Mouse (Mus musculus) midbrain, embryonic 15.5 days (tissue): ENCODE measurements at regions not wholly inside any gene's neighbourhood (a gene's known extent, or its start where the extent isn't known, plus 50 kb on each side); places are given as distances from the start of the nearest gene placed in this dataset.

Experiments
- ATAC-seq: fragments of 200-750 bp; cut with Nextera tagmentation; replicated peaks from 2 replicates; pipeline ENCODE4 v1.8.0; 2017; ENCODE audit warnings: moderate TSS enrichment
- H3K27ac ChIP-seq: fragments of 300-500 bp; sonication (generic); 2 replicates; pipeline ENCODE4 v1.5.1; 2015; ENCODE audit warnings: mild to moderate bottlenecking, inconsistent platforms
- H3K27me3 ChIP-seq: fragments of 300-500 bp; sonication (generic); replicated peaks from 2 replicates; pipeline ENCODE4 v1.6.1; 2015; ENCODE audit warnings: inconsistent platforms
- H3K36me3 ChIP-seq: fragments of 300-500 bp; sonication (generic); replicated peaks from 2 replicates; pipeline ENCODE4 v1.6.1; 2015; ENCODE audit warnings: inconsistent platforms
- H3K4me1 ChIP-seq: fragments of 300-500 bp; sonication (generic); 2 replicates; pipeline ENCODE4 v1.6.1; 2015; ENCODE audit warnings: inconsistent platforms
- H3K4me2 ChIP-seq: fragments of 300-500 bp; sonication (generic); 2 replicates; pipeline ENCODE4 v1.6.1; 2015; ENCODE audit warnings: inconsistent platforms, mild to moderate bottlenecking, moderate library complexity
- H3K4me3 ChIP-seq: fragments of 300-500 bp; sonication (generic); 2 replicates; pipeline ENCODE4 v1.5.1; 2015; ENCODE audit warnings: mild to moderate bottlenecking, inconsistent platforms
- H3K9ac ChIP-seq: fragments of 300-500 bp; sonication (generic); 2 replicates; pipeline ENCODE4 v1.6.1; 2015; ENCODE audit warnings: mild to moderate bottlenecking, inconsistent platforms
- H3K9me3 ChIP-seq: fragments of 300-500 bp; sonication (generic); 2 replicates; pipeline ENCODE4 v1.6.1; 2016; ENCODE audit warnings: inconsistent platforms
- WGBS: fragments of 180-500 bp; shearing (Covaris S2); methylation state at CpG from one replicate; pipeline ENCODE4 v1.1.7; 2015; ENCODE audit warnings: mixed read lengths; 5-methylcytosine and 5-hydroxymethylcytosine counted together

DNA sequence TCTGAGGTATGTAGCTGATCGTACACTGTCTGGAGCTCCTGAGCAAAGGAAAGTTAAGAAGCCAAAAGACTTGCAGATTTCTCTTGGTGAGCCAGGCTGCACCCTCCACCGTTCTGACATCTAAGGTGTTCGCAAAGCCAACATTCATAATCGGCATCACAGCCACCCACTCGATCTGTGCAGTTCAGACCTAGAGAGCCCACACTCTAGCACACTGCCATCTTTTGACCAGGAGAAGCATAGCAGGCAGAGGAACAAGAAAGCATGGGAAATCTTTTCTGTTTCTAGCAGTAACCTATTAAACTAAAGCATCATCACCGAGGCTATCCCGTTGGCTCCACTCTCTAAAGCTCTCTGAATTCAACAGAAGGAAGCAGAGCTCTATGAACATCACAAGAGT lies 59.2 kb downstream of the Areg start:
- Histone ChIP-seq H3K9me3 (no peaks in the 10 kb centered on the region), H3K9ac (no peak overlapping the region), H3K4me3 (no peak overlapping the region), H3K4me1 (no peaks in the 10 kb centered on the region), H3K27ac (no peak overlapping the region), H3K27me3 (no peaks in the 10 kb centered on the region), H3K4me2 (no peak overlapping the region), H3K36me3 (no peaks in the 10 kb centered on the region)
- WGBS, result 49% methylated on average over 7 of the region's 7 CpGs
- peak; percentile 89 for ATAC-seq

DNA sequence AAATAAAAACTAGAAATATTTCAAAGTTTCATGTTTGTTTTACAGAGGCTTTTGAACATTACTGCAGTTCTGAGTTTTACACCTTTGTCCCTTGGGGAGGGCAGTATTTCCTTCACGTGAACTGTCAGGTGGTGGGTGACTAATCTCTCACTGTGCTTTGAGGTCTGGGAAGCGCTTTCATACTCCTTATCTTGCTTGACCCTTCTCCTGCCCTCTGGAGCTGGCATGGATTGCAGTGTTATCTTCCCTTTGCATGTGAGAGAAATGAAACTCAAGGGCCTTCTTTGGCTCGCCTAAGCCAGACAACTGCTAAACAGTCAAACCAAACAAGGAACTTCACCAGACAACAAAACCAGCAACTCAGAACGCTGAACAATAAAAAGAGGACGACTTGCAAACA lies 61.0 kb downstream of the Areg start:
- Histone ChIP-seq H3K4me1 (no peaks in the 10 kb centered on the region), H3K4me3 (no peak overlapping the region), H3K36me3 (no peaks in the 10 kb centered on the region), H3K9ac (no peak overlapping the region), H3K27ac (no peak overlapping the region), H3K4me2 (no peak overlapping the region), H3K9me3 (no peaks in the 10 kb centered on the region), H3K27me3 (no peaks in the 10 kb centered on the region)
- 73% methylated on average over 5 of the region's 5 CpGs for WGBS
- no peak for ATAC-seq

DNA sequence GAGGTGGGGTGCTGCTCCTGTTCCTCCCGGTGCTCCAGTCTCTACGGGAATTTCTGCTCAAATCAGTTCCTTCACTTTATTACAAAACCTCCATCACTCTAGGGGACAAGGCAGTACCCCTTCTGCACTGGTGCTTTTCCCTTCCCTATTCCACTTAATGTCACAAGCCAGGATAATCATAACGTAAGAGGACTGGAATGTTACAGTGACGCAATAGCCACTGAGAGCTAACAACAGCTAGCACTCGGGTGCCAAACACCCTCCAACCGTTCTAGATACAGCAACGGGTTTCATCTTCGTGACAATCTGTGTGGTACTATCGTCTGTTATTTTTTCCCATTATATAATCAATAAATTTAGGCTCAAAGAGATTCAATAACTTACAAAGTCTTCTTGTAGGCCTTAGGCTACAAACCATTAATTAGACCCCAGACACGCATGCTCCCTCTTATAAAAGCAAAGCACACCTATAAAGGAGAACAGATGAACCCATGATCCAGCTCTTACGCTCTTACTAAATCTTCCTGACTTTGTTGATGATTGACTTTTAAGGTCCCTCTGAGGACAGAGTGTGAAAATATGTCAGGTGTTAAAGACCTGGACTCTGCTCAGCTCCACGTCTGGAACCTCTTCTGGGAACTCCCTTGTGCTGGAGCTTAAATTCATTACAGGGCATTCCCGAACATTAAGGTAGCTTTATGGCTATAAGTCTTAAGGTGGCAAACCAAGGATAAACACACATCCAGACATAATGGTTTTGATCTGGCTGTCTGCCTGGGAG lies 65.0 kb downstream of the Areg start:
- Histone ChIP-seq H3K4me1 (no peaks in the 10 kb centered on the region), H3K36me3 (no peaks in the 10 kb centered on the region), H3K4me3 (no peak overlapping the region), H3K9ac (no peak overlapping the region), H3K27me3 (no peaks in the 10 kb centered on the region), H3K9me3 (no peaks in the 10 kb centered on the region), H3K27ac (no peak overlapping the region), H3K4me2 (no peak overlapping the region)
- WGBS, result 88% methylated on average over 13 of the region's 13 CpGs
- no peak for ATAC-seq

DNA sequence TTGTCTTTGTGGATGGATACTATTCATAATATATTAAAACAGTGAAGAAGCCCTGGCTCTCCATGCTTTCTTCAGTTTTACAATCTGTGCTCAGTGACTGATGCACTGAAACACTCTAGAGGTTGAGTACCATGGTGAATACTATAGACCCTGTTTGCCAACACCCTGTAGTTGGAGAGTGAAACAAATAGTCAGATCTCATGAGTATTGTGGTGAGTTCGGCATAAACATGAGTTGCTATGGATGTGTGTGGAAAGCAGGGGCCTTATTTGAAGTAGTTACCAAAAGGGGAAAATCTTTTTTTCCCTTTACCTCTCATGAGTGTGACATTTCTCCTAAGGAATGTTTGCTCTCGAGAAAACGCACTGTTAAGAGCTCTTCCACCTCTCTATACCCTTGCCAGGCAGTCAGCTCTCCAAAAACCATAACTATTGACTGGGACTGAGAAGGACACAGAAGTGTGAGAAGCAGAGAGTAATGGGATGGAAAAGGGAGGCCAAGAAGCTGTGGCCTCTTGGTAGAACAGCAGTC lies 66.0 kb downstream of the Areg start:
- no peaks in the 10 kb centered on the region for H3K4me1 ChIP-seq
- no peak for ATAC-seq
- no peaks in the 10 kb centered on the region for H3K36me3 ChIP-seq
- WGBS, result 87% methylated on average over 3 of the region's 3 CpGs
- no peak overlapping the region for H3K27ac ChIP-seq
- H3K27me3 ChIP-seq, result no peaks in the 10 kb centered on the region
- H3K9me3 ChIP-seq, result no peaks in the 10 kb centered on the region
- no peak overlapping the region for H3K9ac ChIP-seq
- H3K4me2 ChIP-seq, result no peak overlapping the region
- H3K4me3 ChIP-seq, result no peak overlapping the region

DNA sequence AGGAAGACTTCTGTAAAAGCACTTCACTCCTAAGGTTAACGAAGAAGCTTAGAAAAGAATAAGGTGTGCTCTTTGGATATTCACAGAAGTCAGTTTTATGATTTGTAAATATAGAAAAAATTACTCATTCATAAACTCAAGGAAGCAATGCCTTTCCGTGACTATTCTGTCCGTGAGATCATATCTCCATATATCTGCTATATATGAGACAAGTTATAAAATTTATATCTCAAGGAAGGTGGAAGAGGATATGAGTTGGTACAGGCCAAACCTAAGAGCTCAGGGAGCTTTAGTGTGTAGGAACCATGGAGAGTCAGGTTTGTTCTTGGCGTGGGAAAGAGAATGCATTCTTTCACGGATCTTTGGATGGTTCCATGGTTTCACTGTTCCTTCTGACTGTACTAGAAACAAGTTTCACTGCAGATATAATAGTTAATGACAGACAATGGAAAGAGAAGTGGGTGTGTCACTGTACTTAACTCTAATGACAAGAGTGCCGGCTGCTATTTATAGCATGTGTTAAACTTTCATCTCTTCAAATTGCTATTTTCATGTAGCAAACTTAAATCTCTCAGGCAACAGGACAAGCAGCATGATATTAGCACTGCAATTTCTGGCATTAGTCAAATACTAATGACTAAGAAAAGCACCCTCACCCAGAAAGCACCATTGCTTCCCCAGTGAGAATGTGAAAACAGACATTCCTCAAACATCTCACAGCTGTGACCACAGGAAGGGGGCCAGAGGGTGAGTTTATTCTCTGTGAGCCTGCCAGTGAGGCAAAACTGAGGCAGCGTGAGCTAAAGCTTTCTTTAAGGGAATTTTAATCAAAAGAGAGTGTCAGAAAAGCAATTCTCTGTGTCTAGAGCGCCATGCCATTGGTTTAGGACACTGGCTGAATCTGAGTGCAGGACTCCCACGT lies 67.4 kb downstream of the Areg start:
- H3K9ac ChIP-seq, result no peak overlapping the region
- WGBS, result 81% methylated on average over 9 of the region's 9 CpGs
- no peak overlapping the region for H3K4me2 ChIP-seq
- no peak overlapping the region for H3K27ac ChIP-seq
- no peaks in the 10 kb centered on the region for H3K36me3 ChIP-seq
- no peak overlapping the region for H3K4me3 ChIP-seq
- no peaks in the 10 kb centered on the region for H3K4me1 ChIP-seq
- ATAC-seq, result no peak
- H3K27me3 ChIP-seq, result no peaks in the 10 kb centered on the region
- H3K9me3 ChIP-seq, result no peaks in the 10 kb centered on the region

GRCm38 (mm10) chr5:91220174-91220573 lies 80.8 kb downstream of the Areg start:
- H3K4me2 ChIP-seq, result no peak overlapping the region
- no peaks in the 10 kb centered on the region for H3K9me3 ChIP-seq
- no peak overlapping the region for H3K27ac ChIP-seq
- H3K4me1 ChIP-seq, result no peaks in the 10 kb centered on the region
- H3K27me3 ChIP-seq, result no peaks in the 10 kb centered on the region
- H3K4me3 ChIP-seq, result no peak overlapping the region
- no peak for ATAC-seq
- H3K9ac ChIP-seq, result no peak overlapping the region
- 89% methylated on average over 4 of the region's 4 CpGs for WGBS
- H3K36me3 ChIP-seq, result no peaks in the 10 kb centered on the region

GRCm38 (mm10) chr5:91241656-91242055 lies 102.3 kb downstream of the Areg start:
- Histone ChIP-seq H3K4me1 (no peaks in the 10 kb centered on the region), H3K27me3 (no peaks in the 10 kb centered on the region), H3K9me3 (no peaks in the 10 kb centered on the region), H3K27ac (no peak overlapping the region), H3K4me2 (no peak overlapping the region), H3K4me3 (no peak overlapping the region), H3K36me3 (no peaks in the 10 kb centered on the region), H3K9ac (no peak overlapping the region)
- 70% methylated on average over 4 of the region's 4 CpGs for WGBS
- ATAC-seq, result no peak

GRCm38 (mm10) chr5:91247444-91247843 lies 108.0 kb downstream of the Areg start:
- WGBS, result 91% methylated on average over 5 of the region's 5 CpGs

GRCm38 (mm10) chr5:91261895-91262294 lies 122.5 kb downstream of the Areg start:
- no peak overlapping the region for H3K4me3 ChIP-seq
- no peaks in the 10 kb centered on the region for H3K9me3 ChIP-seq
- no peak overlapping the region for H3K27ac ChIP-seq
- no peaks in the 10 kb centered on the region for H3K4me1 ChIP-seq
- no peak overlapping the region for H3K4me2 ChIP-seq
- H3K27me3 ChIP-seq, result no peaks in the 10 kb centered on the region
- H3K36me3 ChIP-seq, result no peaks in the 10 kb centered on the region
- no peak for ATAC-seq
- H3K9ac ChIP-seq, result no peak overlapping the region

More at GRCm38 (mm10) chr5:91247444-91247843, 108.0 kb downstream of the Areg start:
- Histone ChIP-seq H3K4me1 (no peaks in the 10 kb centered on the region), H3K4me3 (no peak overlapping the region), H3K9ac (no peak overlapping the region), H3K27me3 (no peaks in the 10 kb centered on the region), H3K27ac (no peak overlapping the region), H3K36me3 (no peaks in the 10 kb centered on the region), H3K9me3 (no peaks in the 10 kb centered on the region), H3K4me2 (no peak overlapping the region)
- ATAC-seq, result no peak

DNA sequence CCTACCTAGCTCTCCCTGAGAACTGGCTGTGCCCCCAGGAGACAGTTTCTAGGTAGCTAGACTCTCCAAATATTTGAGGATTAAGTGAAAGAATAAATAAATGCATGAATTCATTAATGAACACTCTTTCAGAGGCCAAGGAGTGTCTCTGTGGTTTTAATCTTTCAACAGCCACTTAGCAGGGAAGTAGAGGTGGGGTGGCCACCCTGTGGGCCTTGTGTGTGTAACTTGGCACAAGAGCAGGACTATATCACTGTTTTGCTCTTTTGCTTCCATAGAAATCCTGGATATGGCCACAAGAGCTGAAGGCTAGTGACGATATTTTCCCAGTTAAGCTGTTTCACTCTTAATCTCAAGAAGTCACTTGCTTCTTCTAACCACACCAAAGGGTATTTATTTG lies 123.1 kb downstream of the Areg start:
- no peaks in the 10 kb centered on the region for H3K4me1 ChIP-seq
- no peaks in the 10 kb centered on the region for H3K27me3 ChIP-seq
- no peak overlapping the region for H3K4me2 ChIP-seq
- H3K36me3 ChIP-seq, result no peaks in the 10 kb centered on the region
- ATAC-seq, result no peak
- 63% methylated on average over 1 of the region's 1 CpGs for WGBS
- H3K9ac ChIP-seq, result no peak overlapping the region
- no peak overlapping the region for H3K4me3 ChIP-seq
- H3K27ac ChIP-seq, result no peak overlapping the region
- no peaks in the 10 kb centered on the region for H3K9me3 ChIP-seq

DNA sequence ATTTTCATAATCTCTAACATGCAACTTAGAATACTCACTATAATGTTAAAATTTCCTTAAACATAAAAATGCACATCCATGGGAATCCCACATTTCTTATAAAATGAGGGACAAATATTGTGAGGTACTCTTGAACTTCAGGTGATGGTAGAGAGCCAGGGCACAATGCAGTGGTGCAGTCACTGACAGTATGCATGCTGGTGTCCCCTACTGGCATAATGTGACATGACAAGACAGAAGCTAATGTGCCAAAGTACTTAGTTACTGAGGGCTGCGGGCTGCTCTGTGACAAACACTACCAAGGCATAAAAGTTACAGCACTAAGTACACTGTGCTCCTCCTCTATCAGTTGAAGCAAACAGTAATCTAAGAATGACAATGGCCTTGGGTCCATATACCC lies 131.3 kb downstream of the Areg start:
- H3K4me1 ChIP-seq, result no peaks in the 10 kb centered on the region
- no peak overlapping the region for H3K4me3 ChIP-seq
- no peak overlapping the region for H3K27ac ChIP-seq
- no peak overlapping the region for H3K9ac ChIP-seq
- ATAC-seq, result no peak
- WGBS, result 67% methylated on average over 1 of the region's 1 CpGs
- no peaks in the 10 kb centered on the region for H3K36me3 ChIP-seq
- no peaks in the 10 kb centered on the region for H3K9me3 ChIP-seq
- no peak overlapping the region for H3K4me2 ChIP-seq
- no peaks in the 10 kb centered on the region for H3K27me3 ChIP-seq

DNA sequence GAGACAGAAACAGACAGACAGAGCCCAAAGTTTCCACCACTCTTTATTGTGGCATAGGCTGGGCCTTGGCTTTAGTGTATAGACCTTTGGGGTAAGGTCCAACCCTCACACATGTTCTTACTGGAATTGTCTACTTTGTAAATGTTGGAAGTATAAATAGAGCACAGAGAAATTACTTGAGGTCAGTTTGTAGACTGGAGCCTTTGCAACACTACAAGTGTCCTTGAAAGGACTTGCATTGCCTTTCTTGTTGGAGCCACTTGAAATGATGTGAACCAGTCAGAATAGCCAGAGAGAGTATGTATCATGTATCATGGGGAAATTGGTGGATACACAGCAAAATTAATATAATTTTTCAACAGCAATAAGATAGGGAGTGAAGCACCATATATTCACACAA lies 131.4 kb downstream of the Btc start:
- Histone ChIP-seq H3K9me3 (no peaks in the 10 kb centered on the region), H3K27ac (no peak overlapping the region)
- no peak for ATAC-seq

More for the DNA sequence above, 131.4 kb downstream of the Btc start:
- Histone ChIP-seq H3K9ac (no peak overlapping the region), H3K4me2 (no peak overlapping the region), H3K36me3 (no peaks in the 10 kb centered on the region), H3K4me1 (no peaks in the 10 kb centered on the region), H3K4me3 (no peak overlapping the region), H3K27me3 (no peaks in the 10 kb centered on the region)
